Mouse (Mus musculus) heart, postnatal 25 days (tissue): ENCODE results near the gene Dmrtc2. TPM values are rescaled to one million over a fixed set of nuclear protein-coding genes. Genes with fewer than 3 reads are reported as not detected.
"Not testable (repeated sequence)": the region's sequence is repeated elsewhere in the genome, so short reads cannot be mapped to it uniquely, and the experiment has no call there.

Experiments
- DNase-seq: peaks from one replicate; pipeline ENCODE4 v3.0.0; 2022; ENCODE audit warnings: low spot score
- intact Hi-C: fragments of 180-260 bp; cut with DNase I; formaldehyde crosslinking; loops from one replicate; pipeline ENCODE4 v1.15.1; 2025
- total RNA-seq, 2 experiments: library from RNA; stranded (reverse); gene quantifications; 2 replicates each; pipeline ENCODE4 v1.2.3; 2021

Gene Dmrtc2
- total RNA-seq, 2 experiments from 2014 or later = not detected

GRCm38 (mm10) chr7:24862853-24863252 is 7.0 kb upstream of the Dmrtc2 start:
- intact Hi-C loops = no loop called here

GRCm38 (mm10) chr7:24864156-24864555 is 5.7 kb upstream of the Dmrtc2 start:
- intact Hi-C loops = no loop called here
- no peak for DNase-seq

More at GRCm38 (mm10) chr7:24862853-24863252, 7.0 kb upstream of the Dmrtc2 start:
- no peak for DNase-seq

DNA sequence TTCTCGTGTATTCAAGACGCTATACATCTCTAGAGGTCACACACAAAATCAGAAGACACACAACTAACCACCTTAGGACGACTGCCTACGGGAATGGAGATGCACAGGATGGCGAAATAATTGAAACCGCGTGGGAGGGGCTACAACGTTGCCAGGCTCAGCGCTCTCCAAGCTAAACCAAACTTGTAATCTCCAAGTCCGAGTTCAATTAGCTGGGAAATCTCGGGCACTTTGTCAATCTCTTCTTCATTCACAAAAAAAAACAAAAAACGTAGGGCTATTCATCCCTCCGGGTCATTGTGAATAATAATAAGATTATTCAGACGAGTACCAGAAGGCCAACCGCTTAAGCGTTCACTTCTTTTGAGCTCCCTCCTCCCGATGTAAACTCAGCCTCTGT is 777 bp upstream of the Dmrtc2 start:
- intact Hi-C loops = no loop called here
- DNase-seq = no peak

DNA sequence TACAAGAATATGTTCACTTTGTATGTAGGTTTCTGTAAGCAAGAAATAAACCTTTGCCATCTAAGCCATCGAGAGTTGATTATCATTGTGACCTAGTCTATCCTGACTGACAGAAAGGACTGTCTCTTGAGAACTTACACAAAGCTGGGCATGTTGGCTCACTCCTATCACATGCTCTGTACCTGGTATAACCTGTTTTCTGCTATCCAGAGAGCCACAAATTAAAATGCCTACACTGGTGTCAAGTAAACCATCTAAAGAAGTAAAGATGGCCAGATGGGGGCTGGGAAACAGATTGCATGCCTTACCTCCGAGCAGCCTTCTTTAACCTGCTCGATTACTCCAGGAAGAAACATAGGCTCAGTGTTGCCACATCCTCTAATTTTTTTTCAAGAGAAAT is 7.7 kb downstream of the Dmrtc2 start:
- intact Hi-C loops = no loop called here
- no peak for DNase-seq

GRCm38 (mm10) chr7:24879620-24880019 is 9.8 kb downstream of the Dmrtc2 start:
- intact Hi-C loops = loop anchor here (10.0 kb wide), 2 partner anchors 195 to 325 kb away; partner anchors contain the start of genes Grik5 and Zfp574
- no peak for DNase-seq

DNA sequence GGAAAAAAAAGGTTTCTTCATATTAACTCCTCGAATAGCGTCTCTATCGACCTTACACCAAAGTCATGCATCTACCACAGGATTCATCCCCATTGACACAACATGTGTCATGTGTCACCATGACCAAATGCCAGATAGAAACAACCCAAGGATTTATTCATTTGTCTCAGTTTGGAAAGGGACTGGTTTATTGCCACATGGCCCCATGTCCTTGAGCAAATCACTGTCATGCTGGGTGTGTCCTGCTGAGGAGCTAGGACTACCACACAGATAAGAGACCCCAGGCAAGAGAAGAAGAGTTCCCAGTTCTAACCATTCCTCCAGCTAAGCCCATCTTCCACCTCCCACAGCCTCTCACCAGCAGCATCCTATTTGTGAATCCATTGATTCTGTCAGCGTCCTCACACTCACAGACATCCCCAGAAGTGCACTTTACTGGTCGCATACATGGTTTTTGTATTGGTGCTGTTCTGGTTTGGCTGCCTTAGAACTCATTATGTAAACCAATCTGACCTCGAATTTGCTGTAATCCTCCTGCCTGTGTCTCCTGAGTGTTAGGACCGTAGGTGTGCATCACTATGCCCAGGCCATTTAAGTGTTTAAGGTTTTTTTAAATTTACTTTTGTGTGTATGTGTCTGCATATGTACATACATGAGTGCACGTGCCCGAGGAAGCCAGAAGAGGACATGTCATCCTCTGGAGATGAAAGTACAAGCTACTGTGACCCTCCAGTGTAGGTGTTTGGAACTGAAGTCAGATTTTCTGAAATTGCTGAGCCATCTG is 12.8 kb downstream of the Dmrtc2 start:
- no peak for DNase-seq
- intact Hi-C loops = loop anchor here (10.0 kb wide), 2 partner anchors 192 to 322 kb away; partner anchors contain the start of genes Grik5 and Zfp574

DNA sequence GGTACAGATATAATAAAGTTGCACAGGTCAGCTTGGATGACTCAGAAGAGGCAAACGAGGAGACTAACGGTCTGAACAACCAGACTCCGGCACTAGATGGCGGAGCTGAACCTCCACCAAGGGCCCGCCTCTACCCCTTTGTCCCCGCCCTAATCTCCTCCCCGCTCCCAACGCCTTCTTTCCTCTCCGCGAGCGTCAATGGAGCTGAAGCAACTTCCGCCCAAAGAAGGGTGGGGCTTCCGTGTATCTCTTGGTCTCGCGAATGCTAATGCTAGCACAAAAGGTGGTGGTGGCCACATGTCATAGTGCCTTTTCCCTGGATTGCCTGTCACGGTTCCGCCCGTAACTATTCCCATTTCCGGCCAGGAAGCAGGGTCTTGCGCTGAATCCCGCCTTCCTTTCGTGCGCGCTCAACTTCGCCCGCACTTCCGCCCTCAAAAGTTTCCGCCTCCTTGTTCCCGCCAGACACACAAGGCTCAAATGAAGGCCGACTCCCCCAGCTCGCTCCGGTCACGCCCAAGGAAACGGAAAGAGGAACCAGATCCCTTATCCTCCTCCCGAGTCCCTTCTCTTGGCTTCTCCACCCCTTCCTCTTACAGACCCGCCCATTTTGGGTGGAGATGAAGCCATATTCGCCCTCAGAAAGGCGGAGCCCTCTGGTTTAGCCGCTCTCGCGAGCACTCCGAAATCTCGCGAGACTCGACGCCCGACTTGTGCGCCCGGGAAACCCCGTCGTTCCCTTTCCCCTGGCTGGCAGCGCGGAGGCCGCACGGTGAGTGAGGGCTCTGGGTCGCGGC is 14.2 kb downstream of the Dmrtc2 start, which contains the start of gene Rps19:
Gene Rps19 (plus strand): TSS at position 476 of the 797 bp plus-strand sequence.
- intact Hi-C loops = loop anchor here (10.0 kb wide), 2 partner anchors 191 to 321 kb away; partner anchors contain the start of genes Grik5 and Zfp574
- peak; percentile 98 for DNase-seq

DNA sequence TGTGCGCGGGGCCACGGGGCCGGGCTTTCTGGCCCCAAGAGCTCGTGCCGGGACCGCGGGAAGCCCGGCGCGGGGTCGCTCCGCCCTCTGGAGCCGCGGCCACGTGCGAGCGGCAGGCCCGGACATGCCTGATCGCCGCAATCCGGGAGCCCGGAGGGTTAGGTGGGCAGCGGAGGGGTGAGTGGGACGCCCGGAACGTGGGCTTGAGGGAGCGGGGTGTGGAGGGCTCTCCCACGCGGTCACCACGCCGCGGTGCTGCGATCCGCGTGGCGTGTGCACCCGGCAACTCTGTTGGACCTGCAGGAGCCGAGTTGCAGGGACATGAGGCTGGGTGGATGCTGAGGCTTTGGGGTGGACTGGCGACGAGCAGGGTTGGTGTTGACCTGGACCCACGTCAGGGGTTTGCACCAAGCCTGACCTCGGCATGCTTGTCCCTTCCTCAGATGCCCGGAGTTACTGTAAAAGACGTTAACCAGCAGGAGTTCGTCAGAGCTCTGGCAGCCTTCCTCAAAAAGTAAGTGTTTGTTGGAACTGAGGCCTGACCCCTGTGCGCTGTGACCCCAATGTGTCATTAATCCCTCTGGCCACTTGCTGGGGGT is 14.9 kb downstream of the Dmrtc2 start:
- intact Hi-C loops = loop anchor here (1.0 to 10.0 kb wide), 3 partner anchors 20 to 320 kb away; partner anchors contain the start of genes Grik5 and Zfp574
- no peak for DNase-seq

- no peak for DNase-seq
- intact Hi-C loops = loop anchor here (1.0 to 10.0 kb wide), 3 partner anchors 19 to 319 kb away; partner anchors contain the start of genes Grik5 and Zfp574
Measured at GRCm38 (mm10) chr7:24885468-24886307, 15.8 kb downstream of the Dmrtc2 start.

GRCm38 (mm10) chr7:24886308-24886633 is 16.4 kb downstream of the Dmrtc2 start:
- intact Hi-C loops = loop anchor here (10.0 kb wide), 2 partner anchors 189 to 319 kb away; partner anchors contain the start of genes Grik5 and Zfp574
- DNase-seq = no peak

- no peak for DNase-seq
- intact Hi-C loops = loop anchor here (10.0 kb wide), 2 partner anchors 188 to 318 kb away; partner anchors contain the start of genes Grik5 and Zfp574
Measured at GRCm38 (mm10) chr7:24887096-24887495, 17.2 kb downstream of the Dmrtc2 start.

DNA sequence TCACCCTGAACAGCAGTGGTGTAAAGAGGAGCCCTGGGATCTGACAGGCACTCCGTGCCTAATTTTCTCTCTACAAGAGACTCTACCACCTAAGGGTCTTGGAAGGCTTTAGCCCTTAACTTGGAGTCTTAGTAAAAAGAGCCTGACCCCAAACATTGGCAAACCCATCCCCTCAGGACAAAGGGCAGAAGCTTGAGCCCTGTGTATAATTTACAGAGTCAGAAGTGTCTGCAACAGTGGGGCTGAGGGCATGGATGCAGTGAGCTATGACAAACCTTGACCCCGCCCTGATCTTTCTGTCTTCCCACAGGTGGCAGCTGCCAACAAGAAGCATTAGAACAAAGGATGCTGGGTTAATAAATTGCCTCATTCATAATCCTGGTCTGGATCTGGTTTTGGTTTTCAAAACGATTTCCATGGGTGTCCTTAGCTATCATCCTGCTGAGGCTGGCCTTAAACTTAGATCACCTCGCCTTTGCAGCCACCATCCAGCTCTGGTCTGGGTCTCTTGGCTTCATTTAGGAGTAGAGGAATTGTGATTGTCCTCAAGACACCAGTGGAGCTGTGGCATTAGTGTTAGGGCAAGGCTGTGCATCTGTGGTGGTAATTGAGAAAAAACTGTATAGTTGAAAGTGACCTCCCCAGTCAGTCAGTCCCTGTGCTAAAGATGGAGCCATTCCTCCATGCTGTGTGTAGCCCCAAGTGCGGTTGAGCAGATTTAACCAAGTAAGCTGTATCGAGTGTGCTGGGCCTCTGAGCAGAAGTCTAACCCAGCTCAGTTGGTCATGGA is 19.8 kb downstream of the Dmrtc2 start:
- DNase-seq = no peak
- intact Hi-C loops = loop anchor here (1.0 to 10.0 kb wide), 5 partner anchors 15 to 315 kb away; partner anchors contain the start of genes Grik5 and Zfp574

DNA sequence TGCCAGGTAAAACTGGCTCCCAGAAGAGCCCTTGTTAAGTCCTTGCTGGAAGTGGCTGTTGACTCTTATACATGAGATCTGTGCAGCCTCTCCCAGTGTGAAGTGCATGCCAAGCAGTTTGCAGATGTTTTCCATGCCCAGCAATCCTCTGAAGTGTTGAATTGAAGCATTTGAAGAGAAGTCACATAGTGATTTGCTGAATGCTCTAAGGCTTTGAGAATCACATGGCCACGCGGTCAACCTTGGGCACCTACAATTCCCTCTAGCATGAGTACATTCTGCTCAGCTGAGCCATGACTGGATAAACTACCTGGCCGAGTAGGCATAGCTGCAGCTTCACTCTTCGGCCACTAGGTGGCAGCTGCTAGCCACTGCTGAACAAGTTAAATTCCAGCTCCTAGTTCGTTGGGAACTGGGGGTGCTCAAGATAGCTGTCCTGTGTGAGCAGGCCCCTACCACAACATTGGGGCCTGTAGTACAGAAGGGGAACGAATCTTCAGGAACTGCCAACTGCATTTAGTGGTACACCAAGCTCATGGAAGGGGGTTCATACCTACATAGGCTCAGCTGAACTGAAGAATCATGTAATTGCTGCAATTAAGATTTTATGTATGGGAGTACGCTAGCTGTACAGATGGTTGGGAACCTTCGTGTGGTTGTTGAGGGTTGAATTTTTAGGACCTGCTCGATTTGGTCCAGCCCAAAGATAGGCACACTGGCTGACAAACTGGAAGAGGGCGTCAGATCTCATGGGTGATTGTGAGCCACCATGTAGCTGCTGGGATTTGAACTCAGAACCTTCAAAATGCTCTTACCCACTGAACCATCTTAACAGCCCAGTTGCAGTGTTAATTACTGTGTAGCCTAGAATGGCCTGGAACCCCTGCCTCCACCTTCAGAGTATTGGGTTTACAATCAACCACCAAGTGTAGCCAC is 20.7 kb downstream of the Dmrtc2 start:
- intact Hi-C loops = loop anchor here (1.0 to 2.0 kb wide), 3 partner anchors 14 to 76 kb away; no protein-coding TSS in a partner anchor
- DNase-seq = no peak

DNA sequence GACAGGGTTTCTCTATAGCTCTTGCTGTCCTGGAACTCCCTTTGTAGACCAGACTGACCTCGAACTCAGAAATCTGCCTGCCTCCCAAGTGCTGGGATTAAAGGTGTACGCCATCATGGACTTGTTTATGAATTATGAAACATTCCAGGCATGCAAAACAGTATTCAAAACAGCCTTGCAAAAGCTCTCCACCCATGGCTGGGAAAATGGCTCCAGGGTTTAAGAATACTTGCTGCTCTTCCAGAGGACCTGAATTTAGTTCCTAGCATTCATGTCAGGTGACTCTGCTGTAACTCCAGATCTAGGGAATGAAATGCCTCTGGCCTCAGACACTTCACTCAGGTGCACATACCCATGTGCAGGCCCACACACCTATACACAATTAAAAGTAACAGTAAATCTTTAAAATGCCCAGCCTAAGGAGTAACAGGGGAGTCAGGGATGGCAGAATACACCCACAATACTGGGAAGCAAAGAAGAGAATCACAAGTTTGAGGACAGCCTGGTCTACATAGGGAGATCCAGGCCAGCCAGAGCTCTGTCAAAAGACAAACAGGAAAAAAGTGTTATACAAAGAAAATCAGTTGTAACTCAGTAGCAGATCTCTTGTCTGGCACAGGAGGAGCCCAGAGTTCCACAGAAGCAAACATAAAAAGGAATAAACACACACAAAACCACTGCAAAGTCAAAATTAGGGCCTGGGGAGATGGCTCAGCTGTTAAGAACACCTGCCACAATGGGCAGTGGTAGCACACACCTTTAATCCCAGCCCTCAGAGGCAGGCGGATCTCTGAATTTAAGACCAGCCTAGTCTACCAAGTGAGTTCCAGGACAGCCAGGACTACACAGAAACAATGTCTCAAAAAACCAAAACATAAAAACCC is 21.6 kb downstream of the Dmrtc2 start:
- DNase-seq = no peak

DNA sequence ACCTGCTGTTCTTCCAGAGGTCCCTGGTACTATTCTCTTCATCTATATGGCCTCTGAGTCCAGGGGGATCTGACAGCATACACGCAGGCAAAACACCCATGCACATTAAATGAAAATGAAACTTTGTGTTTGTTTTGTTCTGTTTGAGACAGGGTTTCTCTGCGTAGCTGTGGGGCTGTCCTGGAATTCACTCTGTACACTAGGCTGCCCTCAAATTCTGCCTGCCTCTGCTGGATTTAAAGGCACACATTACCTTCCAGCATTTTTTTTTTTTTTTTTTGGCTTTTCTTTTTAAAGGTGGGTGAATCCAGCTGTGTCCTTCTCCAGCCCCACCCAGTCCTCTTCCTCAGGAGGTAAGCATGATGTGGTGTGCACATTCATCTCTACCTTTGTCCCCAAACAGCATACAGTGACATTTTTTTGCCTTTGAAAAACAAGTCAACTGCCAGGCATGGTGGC is 22.3 kb downstream of the Dmrtc2 start:
- intact Hi-C loops = no loop called here

More for the DNA sequence above, 21.6 kb downstream of the Dmrtc2 start:
- intact Hi-C loops = loop anchor here (2.0 kb wide), 2 partner anchors 13 to 75 kb away; no protein-coding TSS in a partner anchor

GRCm38 (mm10) chr7:24895749-24896148 is 25.9 kb downstream of the Dmrtc2 start:
- intact Hi-C loops, DNase-seq: not testable (repeated sequence)

More for the DNA sequence above, 22.3 kb downstream of the Dmrtc2 start:
- no peak for DNase-seq
